Mouse (Mus musculus) induced T-regulatory cell, adult 2 months (primary cell): ENCODE data around the gene Fos.

ENCODE experiments used
- DNase-seq: peaks from one replicate; pipeline ENCODE4 v3.0.0-alpha.2; 2012; ENCODE audit warnings: low read depth

Fos gene

GRCm38 (mm10) chr12:85461913-85462663, 11.6 kb upstream of the Fos start:
- no peak for DNase-seq

- DNase-seq = no peak
Observed at GRCm38 (mm10) chr12:85462802-85463201, 10.9 kb upstream of the Fos start.

- no peak for DNase-seq
Observed at GRCm38 (mm10) chr12:85464431-85464830, 9.3 kb upstream of the Fos start.

GRCm38 (mm10) chr12:85464902-85465301, 8.8 kb upstream of the Fos start:
- DNase-seq = no peak

- no peak for DNase-seq
Observed at GRCm38 (mm10) chr12:85467854-85468253, 5.8 kb upstream of the Fos start.

GRCm38 (mm10) chr12:85468666-85469065, 5.0 kb upstream of the Fos start:
- peak; percentile 70 for DNase-seq

GRCm38 (mm10) chr12:85471920-85472655, 1.6 kb upstream of the Fos start:
- DNase-seq = peak; percentile 87

GRCm38 (mm10) chr12:85472656-85473410, 857 bp upstream of the Fos start:
- DNase-seq = peak; percentile 79

GRCm38 (mm10) chr12:85474298-85475231, 875 bp downstream of the Fos start:
- DNase-seq = peak; percentile 85

GRCm38 (mm10) chr12:85475232-85475919, 1.7 kb downstream of the Fos start:
- peak; percentile 59 for DNase-seq

GRCm38 (mm10) chr12:85475920-85476828, 2.5 kb downstream of the Fos start:
- DNase-seq = peak; percentile 50

- DNase-seq = peak; percentile 69
Observed at GRCm38 (mm10) chr12:85477219-85477618, 3.5 kb downstream of the Fos start.

GRCm38 (mm10) chr12:85477804-85478203, 4.1 kb downstream of the Fos start:
- peak; percentile 71 for DNase-seq

- peak; percentile 75 for DNase-seq
Observed at GRCm38 (mm10) chr12:85478696-85479095, 5.0 kb downstream of the Fos start.

- DNase-seq = no peak
Observed at GRCm38 (mm10) chr12:85479190-85479589, 5.5 kb downstream of the Fos start.

GRCm38 (mm10) chr12:85483155-85483554, 9.5 kb downstream of the Fos start:
- peak; percentile 72 for DNase-seq

- DNase-seq = peak; percentile 52
Observed at GRCm38 (mm10) chr12:85484655-85485054, 11.0 kb downstream of the Fos start.

GRCm38 (mm10) chr12:85485890-85486765, 12.4 kb downstream of the Fos start:
- DNase-seq = peak; percentile 98

- DNase-seq = peak; percentile 79
Observed at GRCm38 (mm10) chr12:85486766-85487069, 13.0 kb downstream of the Fos start.
